Mouse (Mus musculus): ENCODE measurements around the gene Urod.

DNA sequence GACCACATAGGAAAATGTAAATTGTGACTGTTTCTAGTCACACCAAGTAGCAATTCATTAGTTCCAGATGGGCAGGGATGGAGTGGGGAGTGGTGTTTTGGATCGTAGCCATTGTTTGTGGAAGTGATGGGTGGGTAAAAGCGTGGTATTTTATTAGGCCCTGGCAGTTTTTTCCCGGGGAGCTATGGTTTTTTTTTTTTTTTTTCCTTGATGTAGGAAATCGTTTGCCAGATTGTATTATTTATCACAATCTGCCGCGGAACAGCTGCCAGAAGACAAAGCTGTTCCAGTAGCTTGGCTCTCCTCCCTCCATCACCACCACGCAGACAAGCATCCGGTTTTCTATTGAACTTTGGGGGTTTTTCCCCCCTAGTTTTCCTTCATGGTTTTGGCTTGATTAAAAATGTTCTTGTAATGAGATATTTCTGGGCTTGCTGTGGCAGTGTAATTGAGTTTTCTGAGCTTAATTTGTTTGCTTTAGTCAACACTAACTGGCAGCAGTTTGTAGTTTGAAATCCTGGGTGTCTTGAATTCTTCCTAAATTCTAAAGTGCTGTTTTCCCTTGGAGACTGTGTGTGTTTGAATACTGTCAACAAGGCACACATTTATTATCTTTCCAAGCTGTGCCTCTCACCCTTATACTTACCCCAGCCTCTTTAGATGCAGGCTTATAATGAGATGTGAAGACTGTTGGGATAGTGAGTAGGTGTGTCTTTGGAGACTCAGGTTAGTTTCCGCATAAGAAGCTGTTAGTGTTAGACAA, 45.9 kb upstream of the Urod start:
- TF ChIP-seq CTCF (IDR thresholded peaks at IDR 0.05; ENCODE audit: extremely low read depth, insufficient read depth, insufficient read length, insufficient replicate concordance) (no peak), POLR2A (IDR thresholded peaks at IDR 0.05; ENCODE audit: low read depth, low read length) (no peak)

Measured in spleen, adult 2 months (tissue).